ENCODE assay signal across 8 mouse cellular contexts in the genomic region with DNA sequence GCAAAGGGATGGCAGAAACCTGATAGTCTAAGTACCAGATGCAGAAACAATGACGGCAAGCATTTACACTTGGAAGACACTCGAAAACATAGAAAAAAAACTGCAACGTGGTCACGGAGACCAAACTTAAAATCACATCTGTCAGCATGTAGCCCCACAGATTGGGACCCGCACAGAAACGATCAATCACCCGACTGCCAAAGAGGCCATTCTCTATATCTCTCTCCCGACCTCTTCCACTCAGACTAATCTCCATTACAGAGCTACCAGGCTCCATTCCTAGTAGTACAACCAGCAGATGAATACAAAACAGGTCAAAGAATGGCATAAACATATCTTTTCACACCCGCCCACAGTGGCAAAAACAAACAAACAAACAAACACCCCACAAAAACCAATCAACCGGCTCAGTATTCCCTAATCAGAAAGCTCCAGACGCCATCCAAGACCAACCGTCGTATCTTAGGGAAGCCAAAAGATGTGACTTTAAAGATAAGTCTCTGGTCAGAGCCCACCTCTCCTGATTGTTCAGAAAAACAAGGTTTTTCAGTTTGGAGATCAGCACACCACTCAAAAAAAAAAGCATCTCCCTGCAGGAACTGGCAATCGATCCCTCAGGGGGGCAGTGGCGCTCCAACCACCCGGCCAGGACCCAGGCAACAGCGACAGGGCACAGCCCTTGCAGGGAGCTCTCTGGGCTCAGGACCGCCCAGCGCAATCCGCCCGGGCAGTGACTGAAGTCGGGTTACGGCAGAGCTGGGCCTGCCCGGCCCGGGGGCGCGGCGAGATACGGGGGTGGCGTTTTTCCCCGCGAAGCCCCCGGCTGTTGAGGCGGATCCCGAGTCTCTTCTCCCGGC. TPM values are rescaled to one million over a fixed set of nuclear protein-coding genes. Genes with fewer than 3 reads are reported as not detected.
DNase-seq lines count a peak whose midpoint lies in the region; ATAC-seq and TF ChIP-seq lines count a peak whose summit lies in the region.

No protein-coding gene starts in this region.

- peak; percentile 90 for ATAC-seq in kidney, embryonic 16.5 days (ENCODE audit: low FRiP score, low TSS enrichment)
- peak; percentile 91 for ATAC-seq in liver, embryonic 12.5 days

- peak overlapping the region; percentile 96 for H3K9ac ChIP-seq in kidney, embryonic 16.5 days (replicated peaks; ENCODE audit: low read length)
- H3K9ac ChIP-seq in liver, embryonic 12.5 days = peak overlapping the region; percentile 90

- peak overlapping the region; percentile 86 for H3K4me3 ChIP-seq in C2C12 (ENCODE audit: insufficient read depth, poor library complexity, severe bottlenecking)
- peak overlapping the region; percentile 91 for H3K4me3 ChIP-seq in kidney, embryonic 16.5 days (ENCODE audit: low read length)
- H3K4me3 ChIP-seq in liver, embryonic 12.5 days = peak overlapping the region; percentile 93

- DNase-seq in ZHBTc4 (ENCODE audit: low read depth, low spot score) = peak; percentile 67
- peak; percentile 8 for DNase-seq in embryo, embryonic 11.5 days (ENCODE audit: low read depth, low spot score)
- peak; percentile 59 for DNase-seq in gastrocnemius, postnatal 25 days
- DNase-seq in monocyte, adult 2 months (ENCODE audit: low read depth in 1 of 2, low spot score in 2 of 2) = peak; percentile 3 to 37
- DNase-seq in testis, postnatal 14 days (ENCODE audit: low spot score) = peak; percentile 80

- no peaks in the 10 kb centered on the region for H3K36me3 ChIP-seq in C2C12 (ENCODE audit: control insufficient read depth, insufficient read depth)
- no peaks in the 10 kb centered on the region for H3K36me3 ChIP-seq in kidney, embryonic 16.5 days (ENCODE audit: insufficient read depth, low read length)
- 0 out of 2 replicates have a peak, but pooled peaks cover 2% of the 10 kb centered on the region for H3K36me3 ChIP-seq in liver, embryonic 12.5 days

- H3K4me1 ChIP-seq in kidney, embryonic 16.5 days (ENCODE audit: insufficient read depth, low read length) = peaks cover 23% of the 10 kb centered on the region
- peaks cover 34% of the 10 kb centered on the region for H3K4me1 ChIP-seq in liver, embryonic 12.5 days

- no peaks in the 10 kb centered on the region for H3K9me3 ChIP-seq in kidney, embryonic 16.5 days (ENCODE audit: low read length)
- no peaks in the 10 kb centered on the region for H3K9me3 ChIP-seq in liver, embryonic 12.5 days (replicated peaks)

- peak overlapping the region; percentile 66 for H3K4me2 ChIP-seq in kidney, embryonic 16.5 days (replicated peaks; ENCODE audit: low read depth, low read length)
- peak overlapping the region; percentile 79 for H3K4me2 ChIP-seq in liver, embryonic 12.5 days

- H3K79me3 ChIP-seq in C2C12 (ENCODE audit: low read depth) = peaks cover 56% of the 10 kb centered on the region

- H3K79me2 ChIP-seq in C2C12 (ENCODE audit: control insufficient read depth, insufficient read depth) = peaks cover 63% of the 10 kb centered on the region

- no peaks in the 10 kb centered on the region for H3K27me3 ChIP-seq in C2C12 (ENCODE audit: control insufficient read depth, insufficient read depth, insufficient read length)
- H3K27me3 ChIP-seq in kidney, embryonic 16.5 days (ENCODE audit: insufficient read depth, low read length) = no peaks in the 10 kb centered on the region
- 0 out of 2 replicates have a peak, but pooled peaks cover 11% of the 10 kb centered on the region for H3K27me3 ChIP-seq in liver, embryonic 12.5 days (replicated peaks)

- WGBS in kidney, embryonic 16.5 days = under 1% methylated on average over 36 of the region's 36 CpGs
- 2% methylated on average over 36 of the region's 36 CpGs for WGBS in liver, embryonic 12.5 days (ENCODE audit: insufficient replicate concordance)

- H3ac ChIP-seq in C2C12 (ENCODE audit: control insufficient read depth, insufficient read length, low read depth) = peak overlapping the region; percentile 70

- no peak for TF ChIP-seq CTCF in C2C12 (IDR thresholded peaks at IDR 0.05; ENCODE audit: control insufficient read depth, insufficient read depth, insufficient read length)

- H3K27ac ChIP-seq in kidney, embryonic 16.5 days (ENCODE audit: low read length) = peak overlapping the region; percentile 92
- peak overlapping the region; percentile 96 for H3K27ac ChIP-seq in liver, embryonic 12.5 days

TF ChIP-seq in C2C12, 6 proteins besides CTCF, POLR2A, EP300 and RAD21:
- no peak for TF ChIP-seq USF1 (IDR thresholded peaks at IDR 0.05; ENCODE audit: low read depth)
- no peak for TF ChIP-seq MYOG (IDR thresholded peaks at IDR 0.05; ENCODE audit: control insufficient read depth, extremely low read depth, insufficient read length)
- no peak for TF ChIP-seq MYOD1 (IDR thresholded peaks at IDR 0.05; ENCODE audit: control insufficient read depth, insufficient read length, low read depth)
- no peak for TF ChIP-seq MAX (IDR thresholded peaks at IDR 0.05)
- TF ChIP-seq FOSL1 (IDR thresholded peaks at IDR 0.05; ENCODE audit: insufficient read depth, low read length, poor library complexity, severe bottlenecking) = no peak
- no peak for TF ChIP-seq CEBPB (IDR thresholded peaks at IDR 0.05; ENCODE audit: low read depth)
TF ChIP-seq in C2C12: peak in this region for 0.

RNA-seq across cellular contexts. Expression of gene Rlf, which starts 0.7 kb away (rescaled TPM):
- polyA plus RNA-seq in C2C12 (2012; fragmentation: generic; extraction: Trizol) = 3.0 TPM
- total RNA-seq in gastrocnemius, postnatal 25 days (2021) = 1 to 10 TPM; 6.9 to 7.4 TPM
- polyA plus RNA-seq in kidney, embryonic 16.5 days (2015; fragmentation: Nextera tagmentation; extraction: Ambion mirVana) = 23.8 and 26.3 TPM in 2 replicates
- 16.1 TPM in 2 replicates for polyA plus RNA-seq in liver, embryonic 12.5 days (2016; fragmentation: Nextera tagmentation; extraction: Ambion mirVana)

Comparison
In these comparisons a context has a peak if more than half of its experiments do, and no peak if none do; other contexts are left out.
1. Peak in every context shown above with its lines: DNase-seq, ATAC-seq, H3K4me3 ChIP-seq and H3K27ac ChIP-seq.
2. DNase-seq: peak in every context shown above with its lines; median percentile 80 in testis, postnatal 14 days; 67 in ZHBTc4; 59 in gastrocnemius, postnatal 25 days; 20 in monocyte, adult 2 months; 8 in embryo, embryonic 11.5 days.